Mouse (Mus musculus) myocyte (in vitro differentiated cells): ENCODE measurements around the gene Lmnb2.
A peak's percentile ranks its signal among the peaks of the same experiment; 100 is the strongest.

Source experiments
- CEBPB ChIP-seq: IDR thresholded peaks from 2 replicates; pipeline ENCODE4 v1.6.1; 2011; ENCODE audit warnings: mild to moderate bottlenecking, moderate library complexity; ENCODE audit not compliant: poor library complexity, insufficient read depth, severe bottlenecking
- E2F4 ChIP-seq: IDR thresholded peaks from one replicate; pipeline ENCODE4 v1.6.1; 2011; ENCODE audit warnings: mild to moderate bottlenecking, control low read depth, moderate library complexity; ENCODE audit not compliant: insufficient read depth
- MAX ChIP-seq: IDR thresholded peaks from one replicate; pipeline ENCODE4 v1.6.1; 2011; ENCODE audit warnings: low read depth, mild to moderate bottlenecking, control low read depth
- MYOD1 ChIP-seq, 3 experiments: IDR thresholded peaks; one replicate each; pipeline ENCODE4 v1.6.1; 2011; ENCODE audit warnings: control low read depth in 2 of 3, low read depth in 2 of 3, mild to moderate bottlenecking in 2 of 3, moderate library complexity in 1 of 3; ENCODE audit not compliant: insufficient read length in 2 of 3, control insufficient read depth in 1 of 3
- MYOG ChIP-seq, 3 experiments: IDR thresholded peaks; one replicate each; pipeline ENCODE4 v1.6.1; 2011; ENCODE audit warnings: control low read depth in 2 of 3, low read depth in 2 of 3, mild to moderate bottlenecking in 2 of 3; ENCODE audit not compliant: insufficient read length in 2 of 3, control insufficient read depth in 1 of 3, insufficient read depth in 1 of 3
- POLR2A ChIP-seq: IDR thresholded peaks from one replicate; pipeline ENCODE4 v1.6.1; 2011; ENCODE audit warnings: low read depth, mild to moderate bottlenecking, control low read depth, moderate library complexity; ENCODE audit not compliant: insufficient read length
- POLR2AphosphoS2 ChIP-seq: IDR thresholded peaks from one replicate; pipeline ENCODE4 v1.6.1; 2011; ENCODE audit warnings: low read depth, control low read depth; ENCODE audit not compliant: insufficient read length
- REST ChIP-seq: IDR thresholded peaks from one replicate; pipeline ENCODE4 v1.6.1; 2011; ENCODE audit warnings: mild to moderate bottlenecking, control low read depth, moderate library complexity; ENCODE audit not compliant: insufficient read depth, insufficient read length
- SRF ChIP-seq: IDR thresholded peaks from one replicate; pipeline ENCODE4 v1.6.1; 2011; ENCODE audit warnings: low read depth; ENCODE audit not compliant: control insufficient read depth, insufficient read length
- TCF12 ChIP-seq: IDR thresholded peaks from one replicate; pipeline ENCODE4 v1.6.1; 2011; ENCODE audit warnings: mild to moderate bottlenecking, control low read depth; ENCODE audit not compliant: poor library complexity, insufficient read depth, severe bottlenecking
- TCF3 ChIP-seq: IDR thresholded peaks from one replicate; pipeline ENCODE4 v1.6.1; 2011; ENCODE audit warnings: low read depth, control low read depth; ENCODE audit not compliant: insufficient read length
- USF1 ChIP-seq: IDR thresholded peaks from one replicate; pipeline ENCODE4 v1.6.1; 2011; ENCODE audit warnings: low read depth, mild to moderate bottlenecking, control low read depth, moderate library complexity

- TF ChIP-seq E2F4: no peak
- no peak for TF ChIP-seq POLR2A
- TF ChIP-seq MAX: no peak
- TF ChIP-seq SRF: no peak
- no peak for TF ChIP-seq TCF3
- TF ChIP-seq TCF12: no peak
- peak; percentile 55 for TF ChIP-seq USF1
- no peak for TF ChIP-seq POLR2AphosphoS2
- TF ChIP-seq MYOD1 (IDR thresholded peaks at IDR 0.05; ENCODE audit: control insufficient read depth in 1 of 3, insufficient read length in 2 of 3, low read depth in 2 of 3): no peak
- TF ChIP-seq MYOG (IDR thresholded peaks at IDR 0.05; ENCODE audit: control insufficient read depth in 1 of 3, insufficient read depth in 1 of 3, insufficient read length in 2 of 3, low read depth in 2 of 3): no peak
- TF ChIP-seq CEBPB: no peak
- TF ChIP-seq REST: no peak
Observed at GRCm38 (mm10) chr10:80856267-80856666, 61.8 kb downstream of the Lmnb2 start.
